Mouse (Mus musculus) gastrocnemius, adult 2 months (tissue): ENCODE measurements around the gene Adamtsl5. TPM values are rescaled to one million over a fixed set of nuclear protein-coding genes. Genes with fewer than 3 reads are reported as not detected.

Source experiments
- DNase-seq: peaks from one replicate; pipeline ENCODE4 v3.0.0; 2022
- H3K27ac ChIP-seq: fragments of 200-600 bp; 2 replicates; pipeline ENCODE4 v1.8.1; 2022; ENCODE audit warnings: mild to moderate bottlenecking
- H3K4me3 ChIP-seq: fragments of 200-600 bp; 2 replicates; pipeline ENCODE4 v1.8.1; 2022; ENCODE audit warnings: mild to moderate bottlenecking, moderate library complexity
- CTCF ChIP-seq: fragments of 200-600 bp; IDR thresholded peaks from 2 replicates; pipeline ENCODE4 v1.8.1; 2022; ENCODE audit warnings: antibody characterized with exemption, mild to moderate bottlenecking, moderate library complexity
- intact Hi-C: fragments of 180-260 bp; cut with DNase I; formaldehyde crosslinking; loops from one replicate; pipeline ENCODE4 v1.15.1; 2025
- total RNA-seq, 2 experiments: library from RNA; stranded (reverse); gene quantifications; 2 replicates each; pipeline ENCODE4 v1.2.3; 2021

The Adamtsl5 gene
- total RNA-seq, 2 experiments from 2014 or later, result 26.2 to 43.3 TPM

GRCm38 (mm10) chr10:80321670-80322581 is 26.3 kb downstream of the Adamtsl5 start:
- no peak for DNase-seq
- no peak for TF ChIP-seq CTCF
- Histone ChIP-seq H3K27ac (peak overlapping the region; percentile 89; the same call in 1 of the 2 replicates), H3K4me3 (no peak overlapping the region)
- intact Hi-C loops, result no loop called here

- Histone ChIP-seq H3K27ac (peak overlapping the region; percentile 89), H3K4me3 (peak overlapping the region; percentile 97; the same call in 1 of the 2 replicates)
- intact Hi-C loops, result no loop called here
- no peak for TF ChIP-seq CTCF
- no peak for DNase-seq
Measured at GRCm38 (mm10) chr10:80321014-80321669, 27.1 kb downstream of the Adamtsl5 start.

- peak within 1 kb of the TSS; percentile 89 for H3K27ac ChIP-seq
Measured at GRCm38 (mm10) chr10:80320340-80320760, 27.9 kb downstream of the Adamtsl5 start, which contains the start of gene 2310011J03Rik. Gene 2310011J03Rik (minus strand): TSS chr10:80320537.

GRCm38 (mm10) chr10:80317011-80317410 is 31.2 kb downstream of the Adamtsl5 start:
- no peak for DNase-seq
- no peak overlapping the region for H3K4me3 ChIP-seq
- intact Hi-C loops, result no loop called here
- TF ChIP-seq CTCF, result no peak
- H3K27ac ChIP-seq, result no peak overlapping the region

More at GRCm38 (mm10) chr10:80320340-80320760, 27.9 kb downstream of the Adamtsl5 start, which contains the start of gene 2310011J03Rik:
- DNase-seq, result peak; percentile 95
- TF ChIP-seq CTCF, result no peak
- intact Hi-C loops, result loop anchor here (1.0 kb wide), 1 partner anchor 28 kb away; the partner anchor contains the start of gene Rps15
- peak within 1 kb of the TSS; percentile 97 for H3K4me3 ChIP-seq

GRCm38 (mm10) chr10:80316359-80316781 is 31.8 kb downstream of the Adamtsl5 start:
- no peak for TF ChIP-seq CTCF
- Histone ChIP-seq H3K4me3 (no peak overlapping the region), H3K27ac (no peak overlapping the region)
- intact Hi-C loops, result no loop called here
- no peak for DNase-seq

- no peak for DNase-seq
- Histone ChIP-seq H3K27ac (no peak overlapping the region), H3K4me3 (no peak overlapping the region)
- intact Hi-C loops, result no loop called here
- no peak for TF ChIP-seq CTCF
Measured at GRCm38 (mm10) chr10:80315315-80315714, 32.9 kb downstream of the Adamtsl5 start.

GRCm38 (mm10) chr10:80314494-80315001 is 33.7 kb downstream of the Adamtsl5 start:
- TF ChIP-seq CTCF, result no peak
- intact Hi-C loops, result no loop called here
- no peak for DNase-seq
- no peak overlapping the region for H3K4me3 ChIP-seq
- no peak overlapping the region for H3K27ac ChIP-seq

GRCm38 (mm10) chr10:80313627-80314201 is 34.5 kb downstream of the Adamtsl5 start:
- intact Hi-C loops, result no loop called here
- Histone ChIP-seq H3K4me3 (no peak overlapping the region; the same call in 1 of the 2 replicates), H3K27ac (peak overlapping the region; percentile 16; the same call in 1 of the 2 replicates)
- no peak for TF ChIP-seq CTCF
- no peak for DNase-seq

- Histone ChIP-seq H3K4me3 (no peak overlapping the region), H3K27ac (no peak overlapping the region; the same call in 1 of the 2 replicates)
- DNase-seq, result no peak
- no peak for TF ChIP-seq CTCF
- intact Hi-C loops, result no loop called here
Measured at GRCm38 (mm10) chr10:80312586-80313504, 35.4 kb downstream of the Adamtsl5 start.

- TF ChIP-seq CTCF, result no peak
- no peak overlapping the region for H3K27ac ChIP-seq
- DNase-seq, result no peak
- H3K4me3 ChIP-seq, result no peak overlapping the region
- intact Hi-C loops, result no loop called here
Measured at GRCm38 (mm10) chr10:80311560-80311959, 36.7 kb downstream of the Adamtsl5 start.

GRCm38 (mm10) chr10:80304862-80305261 is 43.4 kb downstream of the Adamtsl5 start:
- DNase-seq, result no peak
- TF ChIP-seq CTCF, result no peak
- Histone ChIP-seq H3K4me3 (0 out of 2 replicates have a peak overlapping the region, but pooled peaks have one; percentile 17), H3K27ac (no peak overlapping the region)
- intact Hi-C loops, result no loop called here
